Mouse (Mus musculus): ENCODE measurements around the gene Wfdc6b. TPM values are rescaled to one million over a fixed set of nuclear protein-coding genes. Genes with fewer than 3 reads are reported as not detected.
"Not testable (repeated sequence)": the region's sequence is repeated elsewhere in the genome, so short reads cannot be mapped to it uniquely, and the experiment has no call there.

Gene Wfdc6b
- polyA plus RNA-seq (2015; fragmentation: Nextera tagmentation; extraction: Ambion mirVana) = not detected in 2 replicates

GRCm38 (mm10) chr2:164613471-164613870 is at the start of gene Wfdc6b, which contains the start of gene Wfdc8:
Gene Wfdc6b (plus strand): TSS chr2:164613522.
Gene Wfdc8 (minus strand): TSS chr2:164613626.
- H3K9ac ChIP-seq (ENCODE audit: low read length); H3K27me3 ChIP-seq (ENCODE audit: control insufficient read depth, insufficient read depth, low read length); H3K4me1 ChIP-seq (ENCODE audit: control insufficient read depth, insufficient read depth, low read length); H3K4me3 ChIP-seq (ENCODE audit: low read length); H3K4me2 ChIP-seq (ENCODE audit: low read depth, low read length); ATAC-seq (replicated peaks; ENCODE audit: extremely low read depth, insufficient read depth, low FRiP score); H3K9me3 ChIP-seq (replicated peaks; ENCODE audit: control insufficient read depth, low read length); H3K27ac ChIP-seq (ENCODE audit: low read length); H3K36me3 ChIP-seq (ENCODE audit: control insufficient read depth, insufficient read depth): not testable (repeated sequence)
- WGBS = 40% methylated on average over 8 of the region's 8 CpGs

- Histone ChIP-seq H3K4me2 (ENCODE audit: low read depth, low read length) (no peak overlapping the region; the same call in 1 of the 2 replicates), H3K36me3 (ENCODE audit: control insufficient read depth, insufficient read depth) (no peaks in the 10 kb centered on the region), H3K4me3 (ENCODE audit: low read length) (no peak overlapping the region), H3K9ac (ENCODE audit: low read length) (no peak overlapping the region), H3K4me1 (ENCODE audit: control insufficient read depth, insufficient read depth, low read length) (peaks cover 5% of the 10 kb centered on the region), H3K9me3 (replicated peaks; ENCODE audit: control insufficient read depth, low read length) (peaks cover 3% of the 10 kb centered on the region; the same call in 1 of the 2 replicates), H3K27ac (ENCODE audit: low read length) (no peak overlapping the region), H3K27me3 (ENCODE audit: control insufficient read depth, insufficient read depth, low read length) (peaks cover 33% of the 10 kb centered on the region)
- WGBS = 67% methylated on average over 5 of the region's 5 CpGs
- no peak for ATAC-seq (replicated peaks; ENCODE audit: extremely low read depth, insufficient read depth, low FRiP score)
Measured at GRCm38 (mm10) chr2:164564346-164564745, 49.0 kb upstream of the Wfdc6b start.

- Histone ChIP-seq H3K4me1 (ENCODE audit: control insufficient read depth, insufficient read depth, low read length) (peaks cover 5% of the 10 kb centered on the region), H3K4me2 (ENCODE audit: low read depth, low read length) (no peak overlapping the region), H3K4me3 (ENCODE audit: low read length) (no peak overlapping the region), H3K36me3 (ENCODE audit: control insufficient read depth, insufficient read depth) (no peaks in the 10 kb centered on the region), H3K9ac (ENCODE audit: low read length) (no peak overlapping the region), H3K27ac (ENCODE audit: low read length) (no peak overlapping the region), H3K27me3 (ENCODE audit: control insufficient read depth, insufficient read depth, low read length) (peaks cover 29% of the 10 kb centered on the region), H3K9me3 (replicated peaks; ENCODE audit: control insufficient read depth, low read length) (peaks cover 3% of the 10 kb centered on the region; the same call in 1 of the 2 replicates)
- ATAC-seq (replicated peaks; ENCODE audit: extremely low read depth, insufficient read depth, low FRiP score) = no peak
- WGBS = 78% methylated on average over 2 of the region's 2 CpGs
Measured at GRCm38 (mm10) chr2:164566997-164567396, 46.3 kb upstream of the Wfdc6b start.

GRCm38 (mm10) chr2:164567460-164567859 is 45.9 kb upstream of the Wfdc6b start:
- H3K36me3 ChIP-seq (ENCODE audit: control insufficient read depth, insufficient read depth) = no peaks in the 10 kb centered on the region
- H3K4me3 ChIP-seq (ENCODE audit: low read length) = no peak overlapping the region
- no peak overlapping the region for H3K27ac ChIP-seq (ENCODE audit: low read length)
- WGBS = 78% methylated on average over 5 of the region's 5 CpGs
- H3K4me2 ChIP-seq (ENCODE audit: low read depth, low read length) = no peak overlapping the region
- H3K4me1 ChIP-seq (ENCODE audit: control insufficient read depth, insufficient read depth, low read length) = peaks cover 5% of the 10 kb centered on the region
- peaks cover 24% of the 10 kb centered on the region for H3K27me3 ChIP-seq (ENCODE audit: control insufficient read depth, insufficient read depth, low read length)
- peaks cover 3% of the 10 kb centered on the region; the same call in 1 of the 2 replicates for H3K9me3 ChIP-seq (replicated peaks; ENCODE audit: control insufficient read depth, low read length)
- ATAC-seq (replicated peaks; ENCODE audit: extremely low read depth, insufficient read depth, low FRiP score) = no peak
- no peak overlapping the region for H3K9ac ChIP-seq (ENCODE audit: low read length)

GRCm38 (mm10) chr2:164573359-164573758 is 40.0 kb upstream of the Wfdc6b start, which contains the start of gene Spint3:
Gene Spint3 (minus strand): TSS chr2:164573459.
- not testable (repeated sequence) for H3K4me1 ChIP-seq (ENCODE audit: control insufficient read depth, insufficient read depth, low read length)

DNA sequence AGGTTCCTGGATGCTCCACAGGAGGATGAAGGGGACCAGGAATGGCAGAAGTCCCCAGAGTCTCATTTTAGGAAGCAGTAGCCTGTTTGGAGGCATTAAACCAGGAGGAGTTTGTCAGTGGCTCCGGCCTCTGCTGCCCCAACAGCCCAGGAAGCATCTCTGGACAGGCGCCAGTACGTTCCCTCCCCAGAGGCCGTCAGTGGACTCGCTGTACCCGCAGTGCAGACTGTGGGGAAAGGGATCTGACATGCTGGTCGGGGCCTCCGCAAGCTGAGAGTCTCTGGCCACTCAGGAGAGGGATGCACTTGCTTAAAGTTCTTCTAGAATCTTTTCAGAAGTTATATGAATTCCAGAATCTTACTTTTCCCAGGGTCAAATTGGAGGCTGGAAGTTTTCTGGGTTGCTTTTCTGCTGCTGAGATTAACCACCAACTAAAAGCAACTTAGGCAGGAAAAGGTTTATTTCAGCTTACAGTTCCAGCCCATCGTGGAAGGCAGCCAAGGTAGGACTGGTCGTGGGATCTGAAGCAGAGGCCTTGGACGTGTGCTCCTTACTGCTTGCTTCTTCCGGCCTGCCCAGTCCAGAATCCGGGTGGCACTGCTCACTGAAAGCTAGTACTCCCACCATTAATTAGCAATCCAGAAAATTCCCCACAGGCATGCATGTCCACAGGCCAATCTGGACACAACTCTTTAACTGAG is 28.1 kb upstream of the Wfdc6b start, which contains the start of gene Wfdc6a:
TSS of gene Wfdc6a (minus strand) at position 423 of the 701 bp plus-strand sequence.
- H3K9ac ChIP-seq (ENCODE audit: low read length); H3K36me3 ChIP-seq (ENCODE audit: control insufficient read depth, insufficient read depth); H3K27ac ChIP-seq (ENCODE audit: low read length); H3K4me3 ChIP-seq (ENCODE audit: low read length); H3K27me3 ChIP-seq (ENCODE audit: control insufficient read depth, insufficient read depth, low read length); H3K4me2 ChIP-seq (ENCODE audit: low read depth, low read length); ATAC-seq (replicated peaks; ENCODE audit: extremely low read depth, insufficient read depth, low FRiP score); H3K4me1 ChIP-seq (ENCODE audit: control insufficient read depth, insufficient read depth, low read length); H3K9me3 ChIP-seq (replicated peaks; ENCODE audit: control insufficient read depth, low read length): not testable (repeated sequence)
- WGBS = 41% methylated on average over 13 of the region's 13 CpGs

More at GRCm38 (mm10) chr2:164573359-164573758, 40.0 kb upstream of the Wfdc6b start, which contains the start of gene Spint3:
- not testable (repeated sequence) for H3K27me3 ChIP-seq (ENCODE audit: control insufficient read depth, insufficient read depth, low read length); H3K9me3 ChIP-seq (replicated peaks; ENCODE audit: control insufficient read depth, low read length); ATAC-seq (replicated peaks; ENCODE audit: extremely low read depth, insufficient read depth, low FRiP score); H3K27ac ChIP-seq (ENCODE audit: low read length); H3K4me3 ChIP-seq (ENCODE audit: low read length); H3K36me3 ChIP-seq (ENCODE audit: control insufficient read depth, insufficient read depth); H3K9ac ChIP-seq (ENCODE audit: low read length); H3K4me2 ChIP-seq (ENCODE audit: low read depth, low read length)
- WGBS = 80% methylated on average over 6 of the region's 6 CpGs

DNA sequence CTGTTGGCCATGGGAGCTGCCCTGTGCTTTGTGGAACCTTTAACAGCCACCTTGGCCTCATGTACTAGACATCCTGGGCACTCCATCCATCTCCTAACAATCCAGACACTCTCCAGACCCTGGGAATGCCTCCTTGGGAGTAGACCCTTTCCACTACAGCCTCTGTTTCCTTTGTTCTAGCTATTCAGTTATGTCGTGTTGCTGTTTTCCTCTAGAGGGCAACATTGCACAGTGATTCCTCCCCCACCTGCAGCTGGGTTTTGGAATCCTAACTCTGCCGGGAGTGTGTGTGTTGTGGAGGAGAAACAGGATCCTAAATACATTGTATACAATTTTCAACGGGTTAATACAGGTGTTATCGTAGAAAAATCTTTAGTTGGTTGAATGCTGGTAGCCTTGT is 21.3 kb upstream of the Wfdc6b start:
- no peaks in the 10 kb centered on the region for H3K36me3 ChIP-seq (ENCODE audit: control insufficient read depth, insufficient read depth)
- peaks cover 5% of the 10 kb centered on the region; the same call in 1 of the 2 replicates for H3K27me3 ChIP-seq (ENCODE audit: control insufficient read depth, insufficient read depth, low read length)
- H3K27ac ChIP-seq (ENCODE audit: low read length) = no peak overlapping the region
- H3K9me3 ChIP-seq (replicated peaks; ENCODE audit: control insufficient read depth, low read length) = no peaks in the 10 kb centered on the region
- H3K4me3 ChIP-seq (ENCODE audit: low read length) = no peak overlapping the region
- no peak overlapping the region for H3K9ac ChIP-seq (ENCODE audit: low read length)
- ATAC-seq (replicated peaks; ENCODE audit: extremely low read depth, insufficient read depth, low FRiP score) = no peak
- no peaks in the 10 kb centered on the region for H3K4me1 ChIP-seq (ENCODE audit: control insufficient read depth, insufficient read depth, low read length)
- 7% methylated on average over 4 of the region's 4 CpGs for WGBS
- no peak overlapping the region for H3K4me2 ChIP-seq (ENCODE audit: low read depth, low read length)

DNA sequence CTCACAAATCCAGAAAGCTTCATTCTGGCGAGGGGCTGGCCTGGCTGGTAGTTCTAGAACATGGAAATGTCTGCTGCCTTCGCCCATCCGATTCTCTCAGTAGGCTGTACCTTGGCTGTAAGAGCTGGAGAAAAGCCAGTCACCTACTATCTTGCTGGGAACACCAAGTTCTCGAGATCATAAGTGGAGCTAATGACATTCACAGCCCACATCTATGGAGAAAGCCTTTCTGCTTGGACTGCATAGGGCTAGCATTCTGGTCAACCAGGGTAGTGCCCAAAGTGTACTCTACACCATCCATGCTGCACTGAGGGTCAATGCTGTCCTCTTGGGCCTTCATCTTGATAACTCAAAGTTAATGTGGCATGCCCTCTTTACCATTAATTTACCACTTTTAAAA is 19.8 kb upstream of the Wfdc6b start, which contains the start of gene Eppin:
TSS of gene Eppin (minus strand) at position 101 of the 400 bp plus-strand sequence.
- 66% methylated on average over 4 of the region's 4 CpGs for WGBS
- Histone ChIP-seq H3K36me3 (ENCODE audit: control insufficient read depth, insufficient read depth) (no peaks in the 10 kb centered on the region), H3K27ac (ENCODE audit: low read length) (no peak within 1 kb of the TSS), H3K4me1 (ENCODE audit: control insufficient read depth, insufficient read depth, low read length) (no peaks in the 10 kb centered on the region), H3K4me2 (ENCODE audit: low read depth, low read length) (no peak within 1 kb of the TSS), H3K9me3 (replicated peaks; ENCODE audit: control insufficient read depth, low read length) (no peaks in the 10 kb centered on the region), H3K27me3 (ENCODE audit: control insufficient read depth, insufficient read depth, low read length) (peaks cover 5% of the 10 kb centered on the region; the same call in 1 of the 2 replicates), H3K4me3 (ENCODE audit: low read length) (no peak within 1 kb of the TSS), H3K9ac (ENCODE audit: low read length) (no peak within 1 kb of the TSS)
- no peak for ATAC-seq (replicated peaks; ENCODE audit: extremely low read depth, insufficient read depth, low FRiP score)

- no peak overlapping the region for H3K4me2 ChIP-seq (ENCODE audit: low read depth, low read length)
- H3K27me3 ChIP-seq (ENCODE audit: control insufficient read depth, insufficient read depth, low read length) = no peaks in the 10 kb centered on the region
- H3K9ac ChIP-seq (ENCODE audit: low read length) = no peak overlapping the region
- H3K4me1 ChIP-seq (ENCODE audit: control insufficient read depth, insufficient read depth, low read length) = no peaks in the 10 kb centered on the region
- no peak for ATAC-seq (replicated peaks; ENCODE audit: extremely low read depth, insufficient read depth, low FRiP score)
- WGBS = 58% methylated on average over 3 of the region's 3 CpGs
- no peak overlapping the region for H3K27ac ChIP-seq (ENCODE audit: low read length)
- H3K36me3 ChIP-seq (ENCODE audit: control insufficient read depth, insufficient read depth) = no peaks in the 10 kb centered on the region
- no peak overlapping the region for H3K4me3 ChIP-seq (ENCODE audit: low read length)
- no peaks in the 10 kb centered on the region for H3K9me3 ChIP-seq (replicated peaks; ENCODE audit: control insufficient read depth, low read length)
Measured at GRCm38 (mm10) chr2:164600179-164600578, 13.1 kb upstream of the Wfdc6b start.
